Mouse (Mus musculus): ENCODE measurements at regions not wholly inside any gene's neighbourhood (a gene's known extent, or its start where the extent isn't known, plus 50 kb on each side); places are given as distances from the start of the nearest gene placed in this dataset.
A peak's percentile ranks its signal among the peaks of the same experiment; 100 is the strongest.

DNA sequence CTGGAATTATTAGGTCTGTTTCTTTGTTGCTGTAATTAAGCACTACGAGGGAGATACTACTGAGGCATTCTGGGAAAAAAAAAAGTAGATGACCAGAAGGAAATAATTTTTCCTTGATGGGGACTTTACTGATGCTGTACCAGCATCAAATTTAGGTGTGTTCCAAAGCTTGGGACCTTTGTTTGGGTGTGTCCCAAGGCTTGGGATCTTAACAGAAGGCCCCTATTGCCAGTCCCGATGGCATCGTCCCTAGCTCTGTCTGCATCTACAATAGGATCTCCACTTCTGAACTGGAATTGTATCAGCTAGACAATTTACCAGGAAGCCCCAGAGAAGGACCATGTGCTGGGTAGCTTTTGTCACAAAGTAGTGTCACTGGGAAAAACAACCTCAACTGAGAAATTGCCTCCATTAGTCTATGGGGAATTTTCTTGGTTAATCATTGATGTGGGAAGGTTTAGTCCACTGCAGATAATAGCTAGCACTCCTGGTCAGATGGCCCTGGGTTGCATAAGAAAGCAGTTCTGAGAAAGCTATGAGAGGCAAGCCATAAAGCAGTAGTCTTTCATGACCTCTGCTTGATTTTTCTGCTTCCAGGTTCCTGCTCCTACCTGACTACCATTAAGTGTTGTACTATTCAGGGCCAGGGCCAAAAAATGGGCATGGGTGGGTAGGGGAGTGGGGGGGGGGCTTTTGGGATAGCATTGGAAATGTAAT lies 392.7 kb downstream of the Igsf11 start:
- DNase-seq (ENCODE audit: low read depth), result no peak

GRCm38 (mm10) chr16:39286797-39287565 lies 394.5 kb downstream of the Igsf11 start:
- DNase-seq (ENCODE audit: low read depth), result no peak

DNA sequence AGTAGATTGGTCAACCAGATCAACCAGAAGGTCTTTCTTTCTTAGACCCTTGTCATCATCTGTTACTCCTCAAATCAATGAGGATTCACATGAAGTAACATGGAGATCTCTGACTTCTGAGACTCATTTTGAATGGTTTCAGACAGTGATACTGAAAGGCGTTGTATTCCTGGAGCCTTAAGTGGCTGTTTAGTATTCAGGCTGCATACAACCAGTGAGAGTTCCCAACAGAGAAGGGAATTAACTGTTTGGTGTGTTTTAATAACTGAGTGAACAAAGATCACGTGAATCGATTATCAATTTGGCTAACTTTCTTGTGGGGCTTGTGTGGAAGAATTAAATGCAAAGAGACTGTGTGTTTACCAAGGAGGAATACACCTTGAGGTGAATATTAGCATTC lies 406.4 kb downstream of the Igsf11 start:
- DNase-seq (ENCODE audit: low read depth), result no peak

GRCm38 (mm10) chr16:39302902-39303361 lies 410.5 kb downstream of the Igsf11 start:
- DNase-seq (ENCODE audit: low read depth), result no peak

- no peak for DNase-seq (ENCODE audit: low read depth)
Measured at GRCm38 (mm10) chr16:39303371-39303770, 410.9 kb downstream of the Igsf11 start.

DNA sequence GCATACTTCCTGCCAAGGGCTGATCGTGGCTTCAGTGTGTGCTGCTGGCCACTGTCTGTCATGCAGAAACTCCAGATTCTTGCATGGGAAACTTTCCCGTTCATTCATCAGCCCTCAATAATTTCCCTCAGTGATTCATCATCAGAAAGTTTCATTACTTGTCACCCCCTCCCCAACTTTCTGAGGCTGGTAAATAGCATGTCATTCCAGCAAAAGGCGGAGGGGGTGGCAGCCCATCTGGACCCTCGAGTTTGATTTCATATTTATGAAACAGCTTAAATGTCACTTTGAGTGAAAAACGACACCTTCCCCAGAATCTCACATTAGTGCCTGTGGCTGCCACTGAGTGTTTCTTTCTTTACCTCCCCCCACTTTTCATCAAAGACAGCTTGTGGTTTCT lies 415.5 kb downstream of the Igsf11 start:
- no peak for DNase-seq (ENCODE audit: low read depth)

- DNase-seq (ENCODE audit: low read depth), result peak; percentile 20
Measured at GRCm38 (mm10) chr16:39316752-39317594, 424.5 kb downstream of the Igsf11 start.

DNA sequence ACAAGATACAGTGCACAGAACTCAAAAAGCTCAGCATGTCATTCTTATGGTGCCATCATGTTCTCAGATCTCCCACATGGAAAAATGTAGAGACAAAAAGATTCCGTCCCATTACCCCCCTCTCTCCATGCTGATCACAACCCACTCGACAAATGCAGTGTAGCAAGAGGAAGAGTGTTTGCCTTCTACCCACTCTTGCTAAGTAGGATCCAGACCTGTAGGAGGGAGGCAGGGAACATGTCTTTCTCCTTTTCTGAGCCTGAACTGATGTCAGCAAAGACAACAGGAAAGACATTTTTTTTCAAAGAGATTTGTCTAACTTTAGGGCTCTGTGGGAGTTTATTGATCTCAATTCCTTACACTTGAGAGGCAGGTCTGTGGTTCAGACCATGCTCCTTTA lies 433.2 kb downstream of the Igsf11 start:
- DNase-seq (ENCODE audit: low read depth), result no peak

DNA sequence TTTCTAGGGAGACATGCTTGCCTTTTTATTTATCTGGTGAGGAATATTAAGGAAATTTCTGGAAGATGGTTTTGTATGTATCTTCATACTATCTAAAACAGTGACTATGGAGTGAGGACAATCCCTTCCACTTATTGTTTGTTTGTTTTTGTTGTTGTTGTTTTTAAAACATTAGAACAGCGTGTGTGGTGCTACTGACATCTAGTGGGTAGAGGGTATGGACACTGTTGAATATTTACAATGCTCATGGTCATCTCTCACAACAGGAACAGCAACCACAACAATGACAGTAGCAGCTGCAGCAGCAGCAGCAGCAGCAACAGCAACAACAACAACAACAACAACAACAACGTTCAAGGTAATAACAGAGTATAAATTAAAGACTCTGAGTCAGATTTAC lies 471.2 kb downstream of the Igsf11 start:
- no peak for DNase-seq (ENCODE audit: low read depth)

GRCm38 (mm10) chr16:39368276-39368675 lies 475.8 kb downstream of the Igsf11 start:
- no peak for DNase-seq (ENCODE audit: low read depth)

DNA sequence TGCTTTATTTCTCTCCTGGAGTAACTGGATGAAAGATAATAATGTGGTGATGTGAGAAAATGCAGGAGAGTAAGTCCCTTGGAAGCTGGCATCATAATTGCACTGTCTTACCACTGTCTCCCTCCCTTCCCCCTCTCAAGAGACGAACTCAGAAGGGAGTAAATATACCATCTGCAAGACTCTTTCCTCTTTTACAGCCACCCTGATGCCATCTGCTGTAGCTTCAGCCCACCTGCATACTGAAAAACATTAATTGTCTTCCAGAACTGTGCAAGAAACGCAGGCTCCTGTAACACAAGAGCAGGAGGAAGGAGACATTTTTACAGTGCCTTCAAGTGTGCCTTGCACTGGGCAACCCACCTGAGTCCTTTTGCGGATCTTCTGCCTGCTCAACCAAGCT lies 482.1 kb downstream of the Igsf11 start:
- no peak for DNase-seq (ENCODE audit: low read depth)

DNA sequence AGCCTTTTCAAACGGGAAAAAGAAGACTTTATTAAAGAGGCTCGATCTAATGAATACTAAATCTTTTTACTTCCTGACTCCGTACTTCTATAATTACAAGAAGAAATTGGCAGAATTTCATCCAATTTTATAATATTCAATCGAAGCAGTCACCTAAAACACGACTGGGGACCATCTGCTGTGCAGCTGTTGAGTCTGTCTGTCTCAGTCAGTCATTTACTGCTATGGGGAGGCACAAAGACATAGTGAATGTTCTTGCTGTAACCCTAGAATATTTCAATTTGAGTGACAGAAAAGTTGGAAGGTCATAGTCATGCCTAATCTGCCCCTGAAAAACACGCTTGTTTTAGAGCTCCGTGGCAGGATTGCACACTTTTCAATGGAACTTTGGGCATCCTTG lies 487.5 kb downstream of the Igsf11 start:
- no peak for DNase-seq (ENCODE audit: low read depth)

GRCm38 (mm10) chr16:39389943-39390342 lies 497.5 kb downstream of the Igsf11 start:
- DNase-seq (ENCODE audit: low read depth), result no peak

DNA sequence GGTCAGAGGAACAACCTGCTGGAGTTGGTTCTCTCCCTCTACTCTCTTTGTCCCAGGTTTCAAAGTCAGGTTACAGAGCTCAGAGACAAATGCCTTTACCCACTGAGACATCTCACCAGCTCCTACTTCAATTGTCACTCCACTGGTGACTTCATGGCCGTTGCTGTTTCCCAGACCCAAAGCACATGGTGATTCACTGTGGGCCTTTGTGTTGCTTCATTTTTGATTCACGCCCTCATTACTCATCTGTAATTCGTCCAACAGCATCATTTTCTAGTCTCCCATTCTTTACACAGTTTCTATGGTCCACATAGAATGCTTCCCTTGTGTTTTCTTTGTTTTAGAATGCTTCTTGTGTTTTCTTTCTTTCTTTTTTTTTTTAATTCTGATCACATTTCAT lies 498.2 kb downstream of the Igsf11 start:
- no peak for DNase-seq (ENCODE audit: low read depth)

GRCm38 (mm10) chr16:39402101-39402749 lies 509.8 kb downstream of the Igsf11 start:
- DNase-seq (ENCODE audit: low read depth), result no peak

DNA sequence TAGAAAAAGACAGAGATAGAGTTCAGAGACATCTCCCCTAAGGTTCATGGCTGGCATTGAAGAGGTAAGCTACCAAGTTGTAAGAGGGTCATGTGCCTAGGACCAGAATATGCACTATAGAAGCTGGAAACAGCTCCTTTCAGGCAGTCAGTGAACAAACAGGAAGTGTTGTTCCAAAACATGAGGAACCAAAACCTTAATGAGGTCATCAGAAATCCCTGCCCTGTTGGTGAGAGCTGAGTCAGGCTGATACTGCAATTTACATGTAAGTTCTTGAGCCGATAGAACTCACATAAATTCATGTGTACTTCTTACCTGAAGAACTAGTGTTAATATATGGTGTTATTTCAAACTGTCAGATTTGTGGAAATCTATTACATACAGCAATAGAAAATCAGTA lies 539.1 kb downstream of the Igsf11 start:
- no peak for DNase-seq (ENCODE audit: low read depth)

DNA sequence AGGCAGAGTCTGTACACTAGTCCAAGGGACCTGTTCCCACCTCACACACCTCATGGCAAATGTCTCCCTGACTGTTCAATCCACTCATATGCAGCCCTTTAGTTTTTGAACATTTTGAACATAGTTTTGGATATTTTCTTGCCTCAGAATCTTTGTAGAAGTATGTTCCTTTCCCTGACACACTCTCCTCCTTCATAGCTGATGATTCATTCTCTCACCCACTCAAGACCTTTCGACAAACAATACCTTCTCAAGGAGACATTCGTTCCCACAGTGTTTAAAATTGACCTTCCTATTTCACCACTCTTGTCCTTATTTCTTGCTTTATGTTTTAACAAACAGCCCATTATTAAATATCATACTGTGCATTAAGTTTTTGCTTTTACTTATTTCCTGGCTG lies 538.4 kb upstream of the Lsamp start:
- DNase-seq (ENCODE audit: low read depth), result no peak

- no peak for DNase-seq (ENCODE audit: low read depth)
Measured at GRCm38 (mm10) chr16:39453400-39454138, 530.6 kb upstream of the Lsamp start.
